Mouse (Mus musculus): ENCODE measurements around the gene Papln. TPM values are rescaled to one million over a fixed set of nuclear protein-coding genes. Genes with fewer than 3 reads are reported as not detected.

Papln gene
- polyA plus RNA-seq, 1 experiment = 2.5 TPM

DNA sequence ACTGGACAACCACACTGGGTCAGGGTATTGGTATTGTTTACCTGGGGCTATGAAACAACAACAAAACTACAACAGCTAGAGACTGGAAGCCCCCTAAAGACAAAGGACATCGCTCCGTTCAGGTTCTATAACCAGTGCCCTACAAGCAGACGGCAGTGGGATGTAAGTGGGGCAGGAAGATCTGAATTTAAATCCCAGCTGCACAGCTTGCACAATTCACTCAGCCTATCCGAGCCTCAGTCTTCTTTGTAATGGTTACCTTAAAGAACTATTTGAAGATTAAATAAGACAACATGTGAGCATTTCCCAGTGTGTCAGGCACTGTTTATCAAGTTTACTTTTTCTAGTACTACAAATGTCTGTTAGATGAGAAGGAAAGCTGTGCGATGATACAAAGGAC, 34.9 kb downstream of the Papln start:
- WGBS = 94% methylated on average over 5 of the region's 5 CpGs

DNA sequence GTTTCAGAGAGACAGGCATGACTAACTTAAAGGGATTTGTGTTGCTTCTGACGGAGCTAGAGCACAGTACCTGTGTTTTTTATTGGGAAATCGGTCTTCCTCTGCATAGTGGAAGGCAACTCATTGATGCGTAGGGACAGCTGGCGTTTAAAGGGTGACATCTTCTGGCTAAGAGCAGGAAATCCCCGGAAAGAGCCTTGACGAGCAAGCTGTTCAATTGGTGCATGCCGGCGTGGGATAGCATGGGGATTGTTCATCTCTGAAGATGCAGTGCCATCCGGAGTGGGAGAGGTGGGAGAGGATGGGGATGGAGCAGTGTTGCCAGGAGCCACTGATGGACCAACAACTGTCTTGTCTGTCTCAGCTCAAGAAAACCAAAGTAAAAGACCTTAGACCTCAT, 37.5 kb downstream of the Papln start:
- no peak for DNase-seq (ENCODE audit: low read depth, low spot score)
- 69% methylated on average over 9 of the region's 9 CpGs for WGBS

More for the DNA sequence above, 34.9 kb downstream of the Papln start:
- no peak for DNase-seq (ENCODE audit: low read depth, low spot score)

DNA sequence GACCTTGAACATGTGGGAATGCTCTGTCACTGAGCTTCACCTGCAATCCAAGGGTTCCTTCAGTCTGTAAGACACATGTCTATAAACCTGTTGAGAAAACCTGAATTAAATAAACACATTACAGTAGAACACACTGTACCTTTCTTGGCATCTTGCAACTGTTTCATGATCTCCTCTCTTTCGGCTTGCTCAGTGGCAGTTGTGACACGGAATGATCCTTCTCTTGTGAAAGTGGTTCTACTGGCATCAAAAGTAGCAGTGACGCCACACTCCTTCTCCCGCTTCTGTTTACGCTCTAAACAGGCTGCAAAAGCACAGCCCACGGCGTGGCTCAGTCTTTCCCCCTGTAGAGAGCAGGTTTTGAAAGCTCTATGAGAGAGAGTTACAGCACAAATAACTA, 40.2 kb downstream of the Papln start:
- WGBS = 87% methylated on average over 7 of the region's 7 CpGs
- DNase-seq (ENCODE audit: low read depth, low spot score) = no peak

DNA sequence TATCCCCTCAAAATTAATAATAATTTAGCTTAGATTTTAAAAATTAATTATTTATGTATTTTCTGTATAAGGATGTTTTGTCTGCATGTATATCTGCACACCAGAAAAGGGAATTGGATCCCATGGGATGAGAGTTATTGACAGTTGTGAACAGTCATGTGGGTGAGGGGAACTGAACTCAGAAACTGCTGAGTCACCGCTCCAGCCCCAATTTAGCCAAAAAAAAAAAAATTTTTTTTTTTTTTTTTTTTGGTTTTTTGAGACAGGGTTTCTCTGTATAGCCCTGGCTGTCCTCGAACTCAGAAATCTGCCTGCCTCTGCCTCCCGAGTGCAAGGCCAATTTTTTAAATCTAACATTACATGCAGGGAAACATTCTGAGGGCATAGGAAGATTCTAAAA, 48.5 kb downstream of the Papln start:
- no peak for DNase-seq (ENCODE audit: low read depth, low spot score)
- 93% methylated on average over 3 of the region's 3 CpGs for WGBS

DNA sequence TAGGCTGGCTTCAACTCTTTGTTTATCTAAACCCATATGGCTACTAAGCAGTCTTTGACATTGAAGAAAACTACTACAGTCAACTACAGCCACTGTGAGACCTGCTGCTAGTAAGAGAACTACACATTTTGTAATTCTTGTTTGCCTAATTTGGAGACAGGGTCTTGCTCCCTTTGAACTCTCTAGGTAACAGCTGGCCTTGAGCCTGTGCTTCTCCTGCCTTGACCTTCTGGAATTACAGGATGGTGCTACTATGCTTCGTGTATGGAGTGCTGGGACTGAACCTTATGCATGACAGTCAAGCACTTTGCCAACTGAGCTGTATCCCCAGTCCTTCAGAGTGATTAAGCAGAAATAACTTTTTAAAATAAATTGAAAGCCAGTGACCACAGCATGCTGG, 53.2 kb downstream of the Papln start:
- DNase-seq (ENCODE audit: low read depth, low spot score) = no peak
- WGBS = 89% methylated on average over 1 of the region's 1 CpGs

DNA sequence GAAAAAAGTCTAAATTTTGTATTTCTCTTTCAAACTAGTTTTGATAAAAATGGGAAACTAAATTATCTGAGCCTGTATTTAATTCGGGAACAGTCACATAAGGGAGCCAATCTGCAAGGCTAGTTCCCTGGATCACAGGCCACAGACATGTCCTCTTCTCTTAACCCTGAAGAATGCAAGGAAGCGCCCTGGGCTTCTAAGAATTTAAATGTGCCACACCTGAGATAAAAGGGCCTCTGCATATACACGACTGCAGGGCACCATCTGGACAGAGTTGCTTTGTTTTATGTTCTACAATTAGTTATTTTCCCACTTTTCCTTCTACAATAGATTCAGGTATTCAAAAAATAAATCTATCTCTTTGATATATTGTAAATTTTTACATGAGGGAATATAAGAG, 67.0 kb downstream of the Papln start:
- 75% methylated on average over 3 of the region's 3 CpGs for WGBS

DNA sequence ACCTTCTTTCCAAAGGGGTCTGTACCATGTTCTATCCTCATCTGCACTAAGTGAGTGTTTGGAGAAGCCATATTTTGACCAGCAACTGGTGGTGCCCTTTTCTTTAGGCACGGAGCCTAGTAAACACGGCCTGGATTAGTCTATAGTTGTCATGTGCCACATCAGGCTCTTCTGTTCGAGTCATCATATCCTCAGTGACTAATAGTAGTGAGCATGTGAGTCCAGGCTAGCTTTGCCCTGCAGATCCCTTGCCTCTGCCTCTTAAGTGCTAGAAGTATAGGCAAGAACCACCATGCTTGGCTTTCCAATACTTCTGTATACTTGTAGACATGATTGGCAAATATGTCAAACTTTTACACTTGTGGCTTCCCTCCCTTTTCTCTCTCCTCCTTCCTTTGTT, 70.5 kb downstream of the Papln start:
- WGBS = 95% methylated on average over 3 of the region's 3 CpGs
- no peak for DNase-seq (ENCODE audit: low read depth, low spot score)

More for the DNA sequence above, 67.0 kb downstream of the Papln start:
- no peak for DNase-seq (ENCODE audit: low read depth, low spot score)

DNA sequence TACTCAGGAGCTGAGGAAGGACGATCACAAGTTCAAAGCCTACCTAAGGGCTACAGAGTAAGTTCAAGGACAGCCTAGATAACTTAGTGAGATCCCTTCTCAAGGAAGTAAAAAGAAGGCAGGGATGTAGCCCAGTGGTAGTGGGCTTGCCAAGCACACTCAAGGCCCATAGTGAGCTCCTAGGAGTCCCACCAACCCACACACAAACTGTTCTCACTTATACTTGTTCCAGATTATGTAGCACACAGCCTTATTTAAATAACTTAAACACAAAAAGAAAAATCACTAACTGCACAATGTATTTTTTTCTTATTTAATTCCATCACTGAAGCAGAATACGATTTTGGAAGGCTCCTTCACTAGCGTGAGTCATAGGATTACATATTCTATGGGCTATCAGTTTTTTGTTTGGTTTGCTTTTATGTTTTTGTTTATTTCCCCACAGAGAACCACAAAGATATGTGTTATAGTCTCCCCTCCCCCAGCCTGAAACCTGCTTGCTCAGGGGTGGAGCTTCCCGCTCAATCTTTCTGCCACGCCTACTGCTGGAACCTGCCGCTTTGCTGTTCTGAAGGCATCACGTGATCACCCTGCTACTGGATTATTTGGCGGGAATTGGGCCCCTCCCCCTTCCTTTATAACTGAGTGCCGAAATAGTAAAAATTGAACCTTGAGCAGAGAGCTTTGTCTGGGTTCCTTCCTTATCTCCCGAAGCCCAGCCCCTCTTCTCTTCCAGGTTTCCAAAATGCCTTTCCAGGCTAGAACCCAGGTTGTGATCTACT, 78.2 kb downstream of the Papln start:
- WGBS = 50% methylated on average over 10 of the region's 10 CpGs
- no peak for DNase-seq (ENCODE audit: low read depth, low spot score)

Other genes with a start within 250 kb of the Papln start
- gene Dcaf4, start 243.2 kb upstream of the Papln start, polyA plus RNA-seq (2012; rRNA removed) = 13.5 and 16.2 TPM in 2 replicates
- 19.0 and 34.8 TPM in 2 replicates for gene Zfyve1, start 166.4 kb upstream of the Papln start, polyA plus RNA-seq (2012; rRNA removed)
- 13.1 and 22.0 TPM in 2 replicates for gene Rbm25, start 132.4 kb upstream of the Papln start, polyA plus RNA-seq (2012; rRNA removed)
- gene Psen1, start 75.5 kb upstream of the Papln start, polyA plus RNA-seq (2012; rRNA removed) = 60.3 and 62.2 TPM in 2 replicates
- 52.4 and 117 TPM in 2 replicates for gene Numb, start 158.3 kb downstream of the Papln start, polyA plus RNA-seq (2012; rRNA removed)
- 10.8 and 13.6 TPM in 2 replicates for gene Riox1, start 187.0 kb downstream of the Papln start, polyA plus RNA-seq (2012; rRNA removed)
- gene Heatr4, start 221.2 kb downstream of the Papln start, polyA plus RNA-seq (2012; rRNA removed) = not detected in 2 replicates
- 2.2 and 4.0 TPM in 2 replicates for gene Acot2, start 224.2 kb downstream of the Papln start, polyA plus RNA-seq (2012; rRNA removed)
- 1.6 and 2.5 TPM in 2 replicates for gene Acot1, start 245.9 kb downstream of the Papln start, polyA plus RNA-seq (2012; rRNA removed)